Mouse (Mus musculus) myocyte (in vitro differentiated cells): Measurements from ENCODE around the gene Gm11214. TPM values are rescaled to one million over a fixed set of nuclear protein-coding genes. Genes with fewer than 3 reads are reported as not detected.

Experiments used
- H3K27me3 ChIP-seq: one replicate; pipeline ENCODE4 v1.6.1; 2011; ENCODE audit not compliant: control insufficient read depth, insufficient read depth, insufficient read length
- H3K36me3 ChIP-seq: one replicate; pipeline ENCODE4 v1.6.1; 2011; ENCODE audit not compliant: control insufficient read depth, insufficient read depth
- H3K4me2 ChIP-seq: one replicate; pipeline ENCODE4 v1.6.1; 2011; ENCODE audit warnings: low read depth, control low read depth
- H3K4me3 ChIP-seq: one replicate; pipeline ENCODE4 v1.5.1; 2011; ENCODE audit warnings: mild to moderate bottlenecking, control low read depth, moderate library complexity
- H3K79me2 ChIP-seq: one replicate; pipeline ENCODE4 v1.6.1; 2011; ENCODE audit not compliant: control insufficient read depth, insufficient read depth
- H3ac ChIP-seq: one replicate; pipeline ENCODE4 v1.6.1; 2011; ENCODE audit not compliant: control insufficient read depth, insufficient read length
- CEBPB ChIP-seq: IDR thresholded peaks from 2 replicates; pipeline ENCODE4 v1.6.1; 2011; ENCODE audit warnings: mild to moderate bottlenecking, moderate library complexity; ENCODE audit not compliant: poor library complexity, insufficient read depth, severe bottlenecking
- E2F4 ChIP-seq: IDR thresholded peaks from one replicate; pipeline ENCODE4 v1.6.1; 2011; ENCODE audit warnings: mild to moderate bottlenecking, control low read depth, moderate library complexity; ENCODE audit not compliant: insufficient read depth
- MAX ChIP-seq: IDR thresholded peaks from one replicate; pipeline ENCODE4 v1.6.1; 2011; ENCODE audit warnings: low read depth, mild to moderate bottlenecking, control low read depth
- MYOD1 ChIP-seq, 3 experiments: IDR thresholded peaks; one replicate each; pipeline ENCODE4 v1.6.1; 2011; ENCODE audit warnings: control low read depth in 2 of 3, low read depth in 2 of 3, mild to moderate bottlenecking in 2 of 3, moderate library complexity in 1 of 3; ENCODE audit not compliant: insufficient read length in 2 of 3, control insufficient read depth in 1 of 3
- MYOG ChIP-seq, 3 experiments: IDR thresholded peaks; one replicate each; pipeline ENCODE4 v1.6.1; 2011; ENCODE audit warnings: control low read depth in 2 of 3, low read depth in 2 of 3, mild to moderate bottlenecking in 2 of 3; ENCODE audit not compliant: insufficient read length in 2 of 3, control insufficient read depth in 1 of 3, insufficient read depth in 1 of 3
- POLR2A ChIP-seq: IDR thresholded peaks from one replicate; pipeline ENCODE4 v1.6.1; 2011; ENCODE audit warnings: low read depth, mild to moderate bottlenecking, control low read depth, moderate library complexity; ENCODE audit not compliant: insufficient read length
- POLR2AphosphoS2 ChIP-seq: IDR thresholded peaks from one replicate; pipeline ENCODE4 v1.6.1; 2011; ENCODE audit warnings: low read depth, control low read depth; ENCODE audit not compliant: insufficient read length
- REST ChIP-seq: IDR thresholded peaks from one replicate; pipeline ENCODE4 v1.6.1; 2011; ENCODE audit warnings: mild to moderate bottlenecking, control low read depth, moderate library complexity; ENCODE audit not compliant: insufficient read depth, insufficient read length
- SRF ChIP-seq: IDR thresholded peaks from one replicate; pipeline ENCODE4 v1.6.1; 2011; ENCODE audit warnings: low read depth; ENCODE audit not compliant: control insufficient read depth, insufficient read length
- TCF12 ChIP-seq: IDR thresholded peaks from one replicate; pipeline ENCODE4 v1.6.1; 2011; ENCODE audit warnings: mild to moderate bottlenecking, control low read depth; ENCODE audit not compliant: poor library complexity, insufficient read depth, severe bottlenecking
- TCF3 ChIP-seq: IDR thresholded peaks from one replicate; pipeline ENCODE4 v1.6.1; 2011; ENCODE audit warnings: low read depth, control low read depth; ENCODE audit not compliant: insufficient read length
- USF1 ChIP-seq: IDR thresholded peaks from one replicate; pipeline ENCODE4 v1.6.1; 2011; ENCODE audit warnings: low read depth, mild to moderate bottlenecking, control low read depth, moderate library complexity
- polyA plus RNA-seq: library from polyadenylated mRNA; unstranded; fragments of >200 nt; fragmentation: generic; extraction: Trizol; gene quantifications from one replicate; pipeline ENCODE4 v1.2.1, GENCODE M21; 2012; ENCODE audit warnings: missing spikeins

Gm11214 gene
- polyA plus RNA-seq, 1 experiment = not detected

DNA sequence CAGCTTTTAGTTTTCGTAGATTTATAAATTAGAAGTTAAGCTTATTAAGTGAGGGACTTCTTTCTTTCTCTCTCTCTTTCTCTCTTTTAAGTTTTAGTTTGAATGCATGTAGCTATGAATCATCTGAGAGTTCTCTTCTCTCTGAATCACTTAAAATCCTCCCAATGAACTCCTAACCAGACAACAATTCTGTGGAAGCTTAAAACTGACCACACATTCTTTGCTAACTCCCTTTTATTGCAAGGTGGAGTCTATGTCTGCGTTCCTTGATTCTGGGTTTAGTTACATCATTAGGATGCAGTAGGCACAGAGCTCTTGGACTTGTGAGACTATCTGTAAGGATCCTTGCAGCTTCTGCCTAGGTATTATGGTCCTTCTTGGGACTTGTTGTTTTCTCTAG is 40.5 kb upstream of the Gm11214 start:
- no peak overlapping the region for H3ac ChIP-seq
- no peaks in the 10 kb centered on the region for H3K36me3 ChIP-seq
- H3K27me3 ChIP-seq = no peaks in the 10 kb centered on the region
- H3K4me2 ChIP-seq = no peak overlapping the region
- H3K79me2 ChIP-seq = no peaks in the 10 kb centered on the region
- TF ChIP-seq MYOD1 (IDR thresholded peaks at IDR 0.05; ENCODE audit: control insufficient read depth in 1 of 3, insufficient read length in 2 of 3, low read depth in 2 of 3) (no peak), E2F4 (no peak), CEBPB (0 out of 2 replicates have a peak, but pooled peaks have one; percentile 47)
- no peak overlapping the region for H3K4me3 ChIP-seq

DNA sequence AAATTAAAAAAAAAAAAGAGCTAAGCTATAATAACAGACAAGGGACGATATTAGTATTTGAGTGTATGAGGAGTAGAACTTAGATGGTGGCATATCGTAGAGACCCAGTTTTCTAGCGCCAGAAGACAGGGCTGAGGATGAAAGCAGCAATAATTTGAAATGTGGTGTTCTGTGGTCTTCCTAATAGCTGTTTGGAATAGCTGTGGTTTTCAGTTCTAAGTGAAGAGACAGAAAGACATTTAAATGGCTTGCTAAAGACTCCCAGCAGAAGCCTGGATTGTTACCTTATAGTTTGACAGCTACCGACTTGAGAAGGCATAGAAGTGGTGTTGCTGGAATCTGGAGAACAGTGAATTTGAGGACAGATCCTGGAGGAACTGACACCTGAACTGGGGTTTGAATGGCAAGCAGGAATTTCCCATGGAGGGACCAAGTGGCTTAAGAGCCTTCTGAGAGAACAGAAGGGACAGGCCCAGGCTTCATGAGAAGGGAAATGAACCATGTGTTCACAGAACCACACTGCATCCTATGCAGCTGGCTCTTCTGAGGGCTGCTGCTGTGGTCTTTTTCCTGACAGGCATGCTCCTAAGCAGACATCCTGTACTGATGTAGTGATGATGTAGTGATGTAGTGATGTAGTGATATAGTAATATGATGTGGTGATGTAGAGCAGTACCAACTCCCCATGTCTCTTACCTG is 39.0 kb upstream of the Gm11214 start:
- TF ChIP-seq POLR2A (no peak), SRF (no peak), MAX (no peak), CEBPB (no peak), MYOD1 (IDR thresholded peaks at IDR 0.05; ENCODE audit: control insufficient read depth in 1 of 3, insufficient read length in 2 of 3, low read depth in 2 of 3) (peak in 2 of 3 experiments; percentile 44 to 47), REST (no peak), MYOG (IDR thresholded peaks at IDR 0.05; ENCODE audit: control insufficient read depth in 1 of 3, insufficient read depth in 1 of 3, insufficient read length in 2 of 3, low read depth in 2 of 3) (peak in 1 of 3 experiments; percentile 23), POLR2AphosphoS2 (no peak), TCF3 (no peak)
- H3K27me3 ChIP-seq = no peaks in the 10 kb centered on the region
- H3ac ChIP-seq = no peak overlapping the region
- no peak overlapping the region for H3K4me3 ChIP-seq
- H3K79me2 ChIP-seq = no peaks in the 10 kb centered on the region
- H3K4me2 ChIP-seq = peak overlapping the region; percentile 28
- H3K36me3 ChIP-seq = no peaks in the 10 kb centered on the region

DNA sequence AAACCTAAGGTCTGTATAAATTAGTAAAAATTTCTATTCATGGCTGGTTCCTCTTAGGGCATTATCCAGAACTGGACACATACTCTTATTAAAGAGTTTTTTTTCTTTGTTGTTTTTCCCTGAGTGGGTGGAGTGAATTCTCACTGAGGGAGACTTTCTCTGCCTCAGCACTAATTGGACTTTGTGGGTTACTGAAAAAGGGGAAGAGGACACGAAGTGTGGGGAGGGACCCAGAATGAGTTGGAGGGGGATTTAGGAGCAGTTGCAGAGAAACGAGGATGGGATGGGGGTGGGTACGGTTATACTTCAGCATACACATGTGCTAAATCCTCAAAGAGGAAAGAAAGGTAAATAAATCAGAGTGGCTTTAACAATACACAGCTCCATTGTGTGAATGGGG is 36.6 kb upstream of the Gm11214 start:
- TF ChIP-seq USF1 = no peak
- no peak for TF ChIP-seq MYOD1 (IDR thresholded peaks at IDR 0.05; ENCODE audit: control insufficient read depth in 1 of 3, insufficient read length in 2 of 3, low read depth in 2 of 3)
- TF ChIP-seq CEBPB = no peak
- TF ChIP-seq SRF = no peak
- no peak for TF ChIP-seq POLR2A
- TF ChIP-seq MAX = no peak
- no peak for TF ChIP-seq TCF12
- TF ChIP-seq TCF3 = no peak
- no peak for TF ChIP-seq REST
- TF ChIP-seq MYOG (IDR thresholded peaks at IDR 0.05; ENCODE audit: control insufficient read depth in 1 of 3, insufficient read depth in 1 of 3, insufficient read length in 2 of 3, low read depth in 2 of 3) = no peak
- Histone ChIP-seq H3K4me3 (no peak overlapping the region), H3K79me2 (no peaks in the 10 kb centered on the region), H3K4me2 (no peak overlapping the region), H3ac (no peak overlapping the region), H3K36me3 (no peaks in the 10 kb centered on the region), H3K27me3 (no peaks in the 10 kb centered on the region)

DNA sequence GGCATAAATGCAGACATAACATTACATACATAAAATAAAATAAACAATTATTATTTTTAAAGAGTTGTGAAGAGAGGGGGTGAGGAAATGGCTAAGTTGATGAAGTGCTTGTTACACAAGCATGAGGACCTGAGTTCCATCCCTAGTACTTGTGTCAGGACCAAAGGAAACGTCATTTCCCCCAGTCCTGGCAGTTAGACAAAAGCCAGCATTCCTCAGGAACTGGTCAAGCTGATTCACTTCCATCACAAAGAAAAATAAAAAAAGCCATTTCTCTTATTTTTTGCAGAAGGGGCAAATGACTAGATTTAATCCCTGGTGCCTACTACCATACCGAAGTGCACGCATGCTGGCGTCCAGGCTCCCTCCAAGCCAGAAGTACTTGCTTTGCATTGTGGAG is 33.7 kb upstream of the Gm11214 start:
- Histone ChIP-seq H3K79me2 (no peaks in the 10 kb centered on the region), H3K27me3 (no peaks in the 10 kb centered on the region), H3ac (no peak overlapping the region), H3K4me3 (no peak overlapping the region), H3K36me3 (no peaks in the 10 kb centered on the region), H3K4me2 (no peak overlapping the region)
- no peak for TF ChIP-seq MYOG (IDR thresholded peaks at IDR 0.05; ENCODE audit: control insufficient read depth in 1 of 3, insufficient read depth in 1 of 3, insufficient read length in 2 of 3, low read depth in 2 of 3)

DNA sequence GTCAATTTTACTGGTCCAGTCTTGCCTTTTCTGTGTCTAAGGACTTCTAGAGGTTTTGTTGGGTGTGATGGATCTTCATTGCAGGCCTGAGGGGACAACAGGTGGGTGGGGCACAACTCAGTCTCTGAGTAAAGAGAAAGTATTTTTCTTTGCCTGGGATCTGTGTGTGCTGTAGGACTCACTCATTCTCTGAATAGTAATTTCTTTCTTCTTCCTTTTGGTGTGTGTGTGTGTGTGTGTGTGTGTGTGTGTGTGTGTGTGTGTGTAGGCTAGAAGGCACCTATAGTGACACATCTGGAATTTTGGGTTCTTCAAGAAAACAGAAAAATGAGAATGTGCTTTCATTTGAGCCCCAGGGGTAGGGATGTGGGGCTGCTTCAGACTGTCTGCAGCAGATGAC is 29.2 kb upstream of the Gm11214 start:
- H3K4me3 ChIP-seq = no peak overlapping the region
- no peaks in the 10 kb centered on the region for H3K79me2 ChIP-seq
- no peak overlapping the region for H3ac ChIP-seq
- H3K4me2 ChIP-seq = no peak overlapping the region
- no peak for TF ChIP-seq REST
- TF ChIP-seq SRF = no peak
- no peak for TF ChIP-seq MYOD1 (IDR thresholded peaks at IDR 0.05; ENCODE audit: control insufficient read depth in 1 of 3, insufficient read length in 2 of 3, low read depth in 2 of 3)
- no peak for TF ChIP-seq USF1
- TF ChIP-seq MYOG (IDR thresholded peaks at IDR 0.05; ENCODE audit: control insufficient read depth in 1 of 3, insufficient read depth in 1 of 3, insufficient read length in 2 of 3, low read depth in 2 of 3) = no peak
- H3K36me3 ChIP-seq = no peaks in the 10 kb centered on the region
- H3K27me3 ChIP-seq = no peaks in the 10 kb centered on the region

DNA sequence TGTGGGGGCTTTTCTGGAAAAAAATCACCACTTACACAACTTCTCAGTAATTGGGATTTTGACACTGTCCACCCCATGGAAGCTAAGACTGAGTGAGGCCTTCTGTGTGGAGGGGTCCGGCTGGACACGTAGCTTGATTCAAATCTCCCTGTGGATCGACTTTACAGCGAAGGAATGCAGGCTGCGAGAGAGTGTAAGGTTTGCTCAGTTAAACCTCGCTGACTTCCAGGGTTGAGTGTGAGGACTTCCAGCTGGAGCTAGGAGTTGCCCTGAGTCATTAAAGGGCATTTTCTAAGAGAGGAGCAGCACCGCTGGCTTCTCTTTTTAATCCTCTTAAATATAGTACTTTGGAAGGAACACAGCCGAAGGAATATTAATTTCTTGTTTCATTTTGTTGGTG is 24.2 kb upstream of the Gm11214 start:
- Histone ChIP-seq H3ac (no peak overlapping the region), H3K27me3 (no peaks in the 10 kb centered on the region), H3K79me2 (no peaks in the 10 kb centered on the region), H3K4me2 (no peak overlapping the region), H3K4me3 (no peak overlapping the region), H3K36me3 (no peaks in the 10 kb centered on the region)
- TF ChIP-seq REST (no peak), MAX (no peak), POLR2A (no peak), POLR2AphosphoS2 (no peak), MYOD1 (IDR thresholded peaks at IDR 0.05; ENCODE audit: control insufficient read depth in 1 of 3, insufficient read length in 2 of 3, low read depth in 2 of 3) (no peak), TCF3 (no peak), SRF (no peak), MYOG (IDR thresholded peaks at IDR 0.05; ENCODE audit: control insufficient read depth in 1 of 3, insufficient read depth in 1 of 3, insufficient read length in 2 of 3, low read depth in 2 of 3) (no peak), E2F4 (no peak), USF1 (no peak), TCF12 (no peak)
